Mouse (Mus musculus): Measurements from ENCODE around the gene Sf3b4.

DNA sequence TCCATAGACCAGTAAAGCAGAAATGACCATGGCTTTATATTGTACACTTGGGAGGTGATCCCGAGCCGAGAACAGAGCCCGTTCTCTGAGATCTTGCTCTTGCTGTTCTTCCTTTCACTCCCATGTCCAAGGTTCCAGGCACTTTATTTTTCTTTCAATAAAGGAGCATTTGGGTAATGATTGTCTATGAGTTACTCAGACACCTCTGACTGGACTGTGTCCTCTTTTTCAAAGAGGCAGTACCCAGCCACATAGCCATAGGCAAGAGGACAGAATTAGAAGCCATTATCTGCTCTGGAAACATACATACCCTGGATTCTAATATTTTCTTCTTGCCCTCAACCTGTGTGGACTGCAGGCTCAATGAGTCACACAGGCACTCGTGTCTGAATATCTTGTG, 12.3 kb upstream of the Sf3b4 start:
- TF ChIP-seq CTCF (IDR thresholded peaks at IDR 0.05; ENCODE audit: low read depth) (no peak), EP300 (optimal IDR thresholded peaks at IDR 0.05) (no peak)

Measured in stomach, postnatal 0 days (tissue).